Mouse (Mus musculus) G1E (cell line): ENCODE data around the gene Foxq1.

Experiments
- CTCF ChIP-seq: IDR thresholded peaks from 2 replicates; pipeline ENCODE4 v1.5.1; 2012; ENCODE audit warnings: low read depth, low read length, inconsistent platforms, mixed read lengths
- GATA1 ChIP-seq: IDR thresholded peaks from 2 replicates; pipeline ENCODE4 v1.6.1; 2012; ENCODE audit warnings: borderline replicate concordance, low read length, inconsistent platforms, mixed read lengths
- GATA2 ChIP-seq: IDR thresholded peaks from 2 replicates; pipeline ENCODE4 v1.6.1; 2012; ENCODE audit warnings: low read depth, low read length, inconsistent platforms, borderline replicate concordance
- POLR2AphosphoS5 ChIP-seq: IDR thresholded peaks from 2 replicates; pipeline ENCODE4 v1.6.1; 2012; ENCODE audit warnings: low read depth, low read length, inconsistent platforms; ENCODE audit not compliant: insufficient replicate concordance

DNA sequence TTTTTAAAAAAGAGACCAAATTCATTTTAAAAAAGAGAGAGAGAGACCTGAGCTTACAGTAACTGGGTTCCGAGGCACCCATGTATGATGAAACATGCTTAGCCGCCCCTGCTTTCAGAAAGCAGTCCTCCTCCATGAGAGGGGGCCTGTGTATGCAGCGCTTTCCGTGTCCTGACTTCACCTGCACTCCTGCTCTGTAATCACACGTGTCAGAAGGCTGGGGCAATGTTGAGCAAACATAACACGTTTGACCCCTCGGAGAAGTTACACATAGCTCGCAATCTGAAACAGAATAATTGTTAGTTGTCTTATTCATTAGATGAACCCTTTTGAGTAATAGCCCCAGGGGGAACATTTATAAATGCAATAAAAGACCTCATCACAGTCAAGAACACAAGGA is 11.2 kb downstream of the Foxq1 start:
- TF ChIP-seq GATA1 (no peak), CTCF (no peak), POLR2AphosphoS5 (no peak), GATA2 (no peak)
